Comparison of ENCODE assay signal across 10 mouse cellular contexts in genomic region chr17:36824005-36824404, GRCm38 (mm10). TPM values are rescaled to one million over a fixed set of nuclear protein-coding genes. Genes with fewer than 3 reads are reported as not detected.
DNase-seq lines count a peak whose midpoint lies in the region; ATAC-seq lines count a peak whose summit lies in the region.
"Had no signal": no experiment of that assay in that cellular context is flagged by ENCODE, and none has a peak within 500 bp of the region (broad histone marks: within the 10 kb centered on the region; RNA-seq: fewer than 3 reads in every experiment).

No protein-coding gene starts in this region.

- H3K4me1 ChIP-seq in embryonic facial prominence, embryonic 11.5 days (ENCODE audit: control insufficient read depth, insufficient read depth, low read length): no peaks in the 10 kb centered on the region
- no peaks in the 10 kb centered on the region for H3K4me1 ChIP-seq in limb, embryonic 11.5 days (ENCODE audit: control insufficient read depth, insufficient read depth, low read length)
- no peaks in the 10 kb centered on the region for H3K4me1 ChIP-seq in neural tube, embryonic 11.5 days (ENCODE audit: control insufficient read depth, insufficient read depth, low read length)
- H3K4me1 ChIP-seq: embryonic facial prominence, embryonic 13.5 days had no signal

- H3K36me3 ChIP-seq in embryonic facial prominence, embryonic 11.5 days (replicated peaks; ENCODE audit: control insufficient read depth, insufficient read depth, low read depth, low read length): no peaks in the 10 kb centered on the region
- H3K36me3 ChIP-seq in limb, embryonic 11.5 days (ENCODE audit: control insufficient read depth, insufficient read depth, low read length): no peaks in the 10 kb centered on the region
- no peaks in the 10 kb centered on the region for H3K36me3 ChIP-seq in neural tube, embryonic 11.5 days (ENCODE audit: control insufficient read depth, insufficient read depth, low read length)
- H3K36me3 ChIP-seq: embryonic facial prominence, embryonic 13.5 days had no signal

- H3K9me3 ChIP-seq in embryonic facial prominence, embryonic 11.5 days (replicated peaks; ENCODE audit: control insufficient read depth, low read length): no peaks in the 10 kb centered on the region
- no peaks in the 10 kb centered on the region for H3K9me3 ChIP-seq in limb, embryonic 11.5 days (ENCODE audit: control insufficient read depth, low read length)
- no peaks in the 10 kb centered on the region for H3K9me3 ChIP-seq in neural tube, embryonic 11.5 days (ENCODE audit: control insufficient read depth, low read length)
- H3K9me3 ChIP-seq: embryonic facial prominence, embryonic 13.5 days had no signal

- H3K27ac ChIP-seq in embryonic facial prominence, embryonic 11.5 days (replicated peaks; ENCODE audit: low read depth, low read length): no peak overlapping the region
- no peak overlapping the region for H3K27ac ChIP-seq in limb, embryonic 11.5 days (replicated peaks; ENCODE audit: low read depth, low read length)
- no peak overlapping the region for H3K27ac ChIP-seq in neural tube, embryonic 11.5 days (ENCODE audit: low read depth, low read length)
- H3K27ac ChIP-seq: embryonic facial prominence, embryonic 13.5 days had no signal

- H3K27me3 ChIP-seq in embryonic facial prominence, embryonic 11.5 days (ENCODE audit: control insufficient read depth, insufficient read depth, low read length): no peaks in the 10 kb centered on the region
- H3K27me3 ChIP-seq in limb, embryonic 11.5 days (ENCODE audit: control insufficient read depth, insufficient read depth, low read length): no peaks in the 10 kb centered on the region
- no peaks in the 10 kb centered on the region for H3K27me3 ChIP-seq in neural tube, embryonic 11.5 days (ENCODE audit: control insufficient read depth, insufficient read depth, low read length)
- H3K27me3 ChIP-seq: embryonic facial prominence, embryonic 13.5 days had no signal

- H3K9ac ChIP-seq in embryonic facial prominence, embryonic 11.5 days (replicated peaks; ENCODE audit: low read length): no peak overlapping the region
- no peak overlapping the region for H3K9ac ChIP-seq in limb, embryonic 11.5 days (ENCODE audit: low read length)
- no peak overlapping the region for H3K9ac ChIP-seq in neural tube, embryonic 11.5 days (ENCODE audit: low read length)
- H3K9ac ChIP-seq: embryonic facial prominence, embryonic 13.5 days had no signal

- DNase-seq in layer of hippocampus, adult 11-12 months (ENCODE audit: low spot score): peak; percentile 66
- no peak for DNase-seq in layer of hippocampus, adult 9-11 months
- peak; percentile 49 for DNase-seq in NIH3T3 (ENCODE audit: low read depth)
- peak; percentile 62 for DNase-seq in embryonic facial prominence, embryonic 11.5 days (ENCODE audit: low spot score)
- peak; percentile 83 for DNase-seq in induced T-regulatory cell, adult 2 months (ENCODE audit: low read depth)
- peak; percentile 67 for DNase-seq in limb, embryonic 11.5 days (ENCODE audit: low spot score)
- peak; percentile 64 for DNase-seq in neural tube, embryonic 11.5 days (ENCODE audit: low spot score)
- DNase-seq in thymus, postnatal 4 days: peak; percentile 81

- H3K4me3 ChIP-seq in embryonic facial prominence, embryonic 11.5 days (ENCODE audit: low read depth, low read length): no peak overlapping the region
- no peak overlapping the region for H3K4me3 ChIP-seq in limb, embryonic 11.5 days (ENCODE audit: low read depth, low read length)
- H3K4me3 ChIP-seq in neural tube, embryonic 11.5 days (ENCODE audit: low read depth, low read length): no peak overlapping the region
- H3K4me3 ChIP-seq: embryonic facial prominence, embryonic 13.5 days had no signal

- ATAC-seq in embryonic facial prominence, embryonic 11.5 days (replicated peaks; ENCODE audit: insufficient number of reproducible peaks, low FRiP score, low TSS enrichment, low read depth): no peak
- no peak for ATAC-seq in limb, embryonic 11.5 days (ENCODE audit: insufficient number of reproducible peaks, low FRiP score, low TSS enrichment, low read depth)
- ATAC-seq in neural tube, embryonic 11.5 days (ENCODE audit: insufficient read depth, low FRiP score, low TSS enrichment): peak; percentile 41; the same call in 1 of the 2 replicates

- H3K4me2 ChIP-seq in embryonic facial prominence, embryonic 11.5 days (ENCODE audit: low read depth, low read length): no peak overlapping the region
- H3K4me2 ChIP-seq in limb, embryonic 11.5 days (ENCODE audit: low read depth, severe bottlenecking): no peak overlapping the region
- no peak overlapping the region for H3K4me2 ChIP-seq in neural tube, embryonic 11.5 days (ENCODE audit: low read depth)
- H3K4me2 ChIP-seq: embryonic facial prominence, embryonic 13.5 days had no signal

RNA-seq across cellular contexts. Expression of gene H2-M10.6, which starts 12.0 kb away (rescaled TPM):
- not detected in 2 replicates for polyA plus RNA-seq in embryonic facial prominence, embryonic 11.5 days (2014; fragmentation: Nextera tagmentation; extraction: Ambion mirVana)
- not detected in 2 replicates for polyA plus RNA-seq in limb, embryonic 11.5 days (2014; fragmentation: Nextera tagmentation; extraction: Ambion mirVana)
- not detected in 2 replicates for polyA plus RNA-seq in neural tube, embryonic 11.5 days (2014; fragmentation: Nextera tagmentation; extraction: Ambion mirVana)
- polyA plus RNA-seq: embryonic facial prominence, embryonic 13.5 days; lung, embryonic 16.5 days had no signal

RNA-seq across cellular contexts. Expression of gene Trim26, which starts 12.9 kb away (rescaled TPM):
- 36.0 and 38.2 TPM in 2 replicates for polyA plus RNA-seq in embryonic facial prominence, embryonic 11.5 days (2014; fragmentation: Nextera tagmentation; extraction: Ambion mirVana)
- polyA plus RNA-seq in limb, embryonic 11.5 days (2014; fragmentation: Nextera tagmentation; extraction: Ambion mirVana): 33.5 and 40.6 TPM in 2 replicates
- polyA plus RNA-seq in neural tube, embryonic 11.5 days (2014; fragmentation: Nextera tagmentation; extraction: Ambion mirVana): 33.7 and 37.5 TPM in 2 replicates

RNA-seq across cellular contexts. Expression of gene Trim15, which starts 43.0 kb away (rescaled TPM):
- polyA plus RNA-seq in embryonic facial prominence, embryonic 11.5 days (2014; fragmentation: Nextera tagmentation; extraction: Ambion mirVana): 0.25 and 0.39 TPM in 2 replicates
- 0.08 and 0.51 TPM in 2 replicates for polyA plus RNA-seq in limb, embryonic 11.5 days (2014; fragmentation: Nextera tagmentation; extraction: Ambion mirVana)
- polyA plus RNA-seq in neural tube, embryonic 11.5 days (2014; fragmentation: Nextera tagmentation; extraction: Ambion mirVana): 0.42 and 0.66 TPM in 2 replicates

RNA-seq across cellular contexts. Expression of gene Trim10, which starts 45.4 kb away (rescaled TPM):
- 5.9 and 7.4 TPM in 2 replicates for polyA plus RNA-seq in embryonic facial prominence, embryonic 11.5 days (2014; fragmentation: Nextera tagmentation; extraction: Ambion mirVana)
- polyA plus RNA-seq in limb, embryonic 11.5 days (2014; fragmentation: Nextera tagmentation; extraction: Ambion mirVana): 5.0 and 6.0 TPM in 2 replicates
- 5.7 and 7.5 TPM in 2 replicates for polyA plus RNA-seq in neural tube, embryonic 11.5 days (2014; fragmentation: Nextera tagmentation; extraction: Ambion mirVana)

RNA-seq across cellular contexts. Expression of gene H2-M10.5, which starts 51.3 kb away (rescaled TPM):
- polyA plus RNA-seq in embryonic facial prominence, embryonic 11.5 days (2014; fragmentation: Nextera tagmentation; extraction: Ambion mirVana): not detected in 2 replicates
- polyA plus RNA-seq in limb, embryonic 11.5 days (2014; fragmentation: Nextera tagmentation; extraction: Ambion mirVana): not detected in 2 replicates
- not detected in 2 replicates for polyA plus RNA-seq in neural tube, embryonic 11.5 days (2014; fragmentation: Nextera tagmentation; extraction: Ambion mirVana)
- polyA plus RNA-seq: embryonic facial prominence, embryonic 13.5 days; lung, embryonic 16.5 days had no signal
